Mouse (Mus musculus) intestine, postnatal 0 days (tissue): Measurements from ENCODE around the gene Gjc3. TPM values are rescaled to one million over a fixed set of nuclear protein-coding genes. Genes with fewer than 3 reads are reported as not detected.
"Not testable (repeated sequence)": the region's sequence is repeated elsewhere in the genome, so short reads cannot be mapped to it uniquely, and the experiment has no call there.

ENCODE experiments used
- ATAC-seq: fragments of 200-750 bp; cut with Nextera tagmentation; 2 replicates; pipeline ENCODE4 v1.8.0; 2017; ENCODE audit warnings: mild to moderate bottlenecking, moderate TSS enrichment, moderate library complexity
- H3K27ac ChIP-seq: fragments of 300-500 bp; sonication (generic); 2 replicates; pipeline ENCODE4 v1.5.1; 2014; ENCODE audit warnings: mild to moderate bottlenecking, low read depth, low read length, moderate library complexity
- H3K27me3 ChIP-seq: fragments of 300-500 bp; sonication (generic); replicated peaks from 2 replicates; pipeline ENCODE4 v1.6.1; 2014; ENCODE audit warnings: low read length, mixed read lengths; ENCODE audit not compliant: control insufficient read depth, insufficient read depth
- H3K36me3 ChIP-seq: fragments of 300-500 bp; sonication (generic); 2 replicates; pipeline ENCODE4 v1.6.1; 2014; ENCODE audit warnings: mild to moderate bottlenecking, moderate library complexity; ENCODE audit not compliant: control insufficient read depth, insufficient read depth
- H3K4me1 ChIP-seq: fragments of 300-500 bp; sonication (generic); replicated peaks from 2 replicates; pipeline ENCODE4 v1.6.1; 2014; ENCODE audit warnings: antibody characterized with exemption, low read length, mixed read lengths; ENCODE audit not compliant: control insufficient read depth, insufficient read depth
- H3K4me2 ChIP-seq: fragments of 300-500 bp; sonication (generic); replicated peaks from 2 replicates; pipeline ENCODE4 v1.6.1; 2014; ENCODE audit warnings: low read depth, mild to moderate bottlenecking, moderate library complexity
- H3K4me3 ChIP-seq: fragments of 300-500 bp; sonication (generic); 2 replicates; pipeline ENCODE4 v1.5.1; 2014; ENCODE audit warnings: low read depth, low read length
- H3K9ac ChIP-seq: fragments of 300-500 bp; sonication (generic); 2 replicates; pipeline ENCODE4 v1.6.1; 2014; ENCODE audit warnings: mild to moderate bottlenecking, low read depth, low read length
- H3K9me3 ChIP-seq: fragments of 300-500 bp; sonication (generic); 2 replicates; pipeline ENCODE4 v1.6.1; 2016; ENCODE audit warnings: mixed run types; ENCODE audit not compliant: control insufficient read depth
- CTCF ChIP-seq: sonication (generic); IDR thresholded peaks from 2 replicates; pipeline ENCODE4 v1.5.1; 2016; ENCODE audit warnings: low read depth, mild to moderate bottlenecking, control low read depth, antibody characterized with exemption, moderate library complexity
- WGBS: fragments of 180-500 bp; shearing (Covaris S2); extraction: QIAGEN DNeasy Blood & Tissue Kit; methylation state at CpG from one replicate; pipeline ENCODE4 v1.1.7; 2014; 5-methylcytosine and 5-hydroxymethylcytosine counted together
- polyA plus RNA-seq: library from polyadenylated mRNA; unstranded; fragments of >200 nt; fragmentation: Nextera tagmentation; extraction: Ambion mirVana; gene quantifications from 2 replicates; pipeline ENCODE4 v1.2.1, GENCODE M21; 2015

Gjc3 gene
- polyA plus RNA-seq, 1 experiment from 2014 or later = 0.69 TPM

GRCm38 (mm10) chr5:137947303-137947702, 15.6 kb downstream of the Gjc3 start:
- ATAC-seq = no peak
- Histone ChIP-seq H3K27ac (no peak overlapping the region), H3K27me3 (no peaks in the 10 kb centered on the region), H3K36me3 (no peaks in the 10 kb centered on the region), H3K4me2 (no peak overlapping the region), H3K4me1 (no peaks in the 10 kb centered on the region), H3K4me3 (no peak overlapping the region), H3K9ac (no peak overlapping the region), H3K9me3 (no peaks in the 10 kb centered on the region)
- no peak for TF ChIP-seq CTCF

GRCm38 (mm10) chr5:137943133-137943532, 19.8 kb downstream of the Gjc3 start:
- WGBS = 15% methylated on average over 1 of the region's 1 CpGs
- TF ChIP-seq CTCF = no peak
- no peaks in the 10 kb centered on the region; the same call in 1 of the 2 replicates for H3K4me1 ChIP-seq
- no peak overlapping the region for H3K4me2 ChIP-seq
- ATAC-seq = no peak
- no peaks in the 10 kb centered on the region for H3K9me3 ChIP-seq
- no peaks in the 10 kb centered on the region for H3K27me3 ChIP-seq
- H3K4me3 ChIP-seq = no peak overlapping the region
- no peaks in the 10 kb centered on the region for H3K36me3 ChIP-seq
- H3K9ac ChIP-seq = no peak overlapping the region
- H3K27ac ChIP-seq = no peak overlapping the region

- Histone ChIP-seq H3K36me3 (no peaks in the 10 kb centered on the region), H3K9me3 (no peaks in the 10 kb centered on the region), H3K27ac (no peak overlapping the region), H3K4me2 (0 out of 2 replicates have a peak overlapping the region, but pooled peaks have one; percentile 30), H3K4me3 (no peak overlapping the region), H3K9ac (no peak overlapping the region), H3K4me1 (no peaks in the 10 kb centered on the region; the same call in 1 of the 2 replicates), H3K27me3 (no peaks in the 10 kb centered on the region)
- ATAC-seq = peak; percentile 61
- 35% methylated on average over 4 of the region's 4 CpGs for whole genome bisulfite sequencing
- no peak for TF ChIP-seq CTCF
Observed at GRCm38 (mm10) chr5:137940948-137941347, 21.9 kb downstream of the Gjc3 start.

GRCm38 (mm10) chr5:137937238-137937637, 25.7 kb downstream of the Gjc3 start:
- no peaks in the 10 kb centered on the region for H3K36me3 ChIP-seq
- peak; percentile 59 for TF ChIP-seq CTCF
- no peak for ATAC-seq
- WGBS = 68% methylated on average over 4 of the region's 4 CpGs
- no peak overlapping the region for H3K9ac ChIP-seq
- no peak overlapping the region for H3K27ac ChIP-seq
- no peaks in the 10 kb centered on the region; the same call in 1 of the 2 replicates for H3K4me1 ChIP-seq
- no peaks in the 10 kb centered on the region for H3K27me3 ChIP-seq
- no peak overlapping the region for H3K4me3 ChIP-seq
- H3K9me3 ChIP-seq = no peaks in the 10 kb centered on the region
- H3K4me2 ChIP-seq = no peak overlapping the region

GRCm38 (mm10) chr5:137936486-137936885, 26.4 kb downstream of the Gjc3 start:
- Histone ChIP-seq H3K36me3 (no peaks in the 10 kb centered on the region), H3K9me3 (no peaks in the 10 kb centered on the region), H3K27ac (no peak overlapping the region), H3K27me3 (no peaks in the 10 kb centered on the region), H3K9ac (no peak overlapping the region), H3K4me3 (no peak overlapping the region), H3K4me1 (no peaks in the 10 kb centered on the region; the same call in 1 of the 2 replicates), H3K4me2 (no peak overlapping the region)
- peak; percentile 84 for ATAC-seq
- WGBS = 51% methylated on average over 2 of the region's 2 CpGs
- TF ChIP-seq CTCF = no peak

- ATAC-seq, H3K27ac ChIP-seq, H3K4me3 ChIP-seq, H3K9me3 ChIP-seq, H3K27me3 ChIP-seq, H3K4me1 ChIP-seq, H3K36me3 ChIP-seq, H3K4me2 ChIP-seq, H3K9ac ChIP-seq: not testable (repeated sequence)
- WGBS = 80% methylated on average over 2 of the region's 2 CpGs
Observed at GRCm38 (mm10) chr5:137933934-137934333, 29.0 kb downstream of the Gjc3 start.

GRCm38 (mm10) chr5:137928439-137928838, 34.5 kb downstream of the Gjc3 start:
- Histone ChIP-seq H3K4me2 (peak overlapping the region; percentile 51), H3K27ac (peak overlapping the region; percentile 75), H3K4me3 (peak overlapping the region; percentile 6; the same call in 1 of the 2 replicates), H3K36me3 (no peaks in the 10 kb centered on the region), H3K9me3 (no peaks in the 10 kb centered on the region), H3K9ac (0 out of 2 replicates have a peak overlapping the region, but pooled peaks have one; percentile 19), H3K27me3 (no peaks in the 10 kb centered on the region), H3K4me1 (no peaks in the 10 kb centered on the region; the same call in 1 of the 2 replicates)
- TF ChIP-seq CTCF = no peak
- WGBS = 46% methylated on average over 11 of the region's 11 CpGs
- ATAC-seq = peak; percentile 86
